Mouse (Mus musculus) central nervous system, embryonic 14 days (tissue): ENCODE data around the gene 4931414P19Rik. TPM values are rescaled to one million over a fixed set of nuclear protein-coding genes. Genes with fewer than 3 reads are reported as not detected.

Experiments used
- polyA plus RNA-seq: library from polyadenylated mRNA; depleted of rRNA; stranded (reverse); fragments of >200 nt; gene quantifications from 2 replicates; pipeline ENCODE4 v1.2.3, GENCODE M21; 2012; rRNA removed

The 4931414P19Rik gene
- 12.6 and 15.1 TPM in 2 replicates for polyA plus RNA-seq

GRCm38 (mm10) chr14:54605752-54606321, at the start of gene 4931414P19Rik:
TSS of gene 4931414P19Rik (minus strand) at chr14:54605993.

GRCm38 (mm10) chr14:54641305-54641969, 35.6 kb upstream of the 4931414P19Rik start, which contains the start of gene Cdh24:
TSS of gene Cdh24 (minus strand) at chr14:54641364.

GRCm38 (mm10) chr14:54640946-54641304, 35.1 kb upstream of the 4931414P19Rik start, which contains the start of gene Gm17606:
TSS of gene Gm17606 (plus strand) at chr14:54640952.

DNA sequence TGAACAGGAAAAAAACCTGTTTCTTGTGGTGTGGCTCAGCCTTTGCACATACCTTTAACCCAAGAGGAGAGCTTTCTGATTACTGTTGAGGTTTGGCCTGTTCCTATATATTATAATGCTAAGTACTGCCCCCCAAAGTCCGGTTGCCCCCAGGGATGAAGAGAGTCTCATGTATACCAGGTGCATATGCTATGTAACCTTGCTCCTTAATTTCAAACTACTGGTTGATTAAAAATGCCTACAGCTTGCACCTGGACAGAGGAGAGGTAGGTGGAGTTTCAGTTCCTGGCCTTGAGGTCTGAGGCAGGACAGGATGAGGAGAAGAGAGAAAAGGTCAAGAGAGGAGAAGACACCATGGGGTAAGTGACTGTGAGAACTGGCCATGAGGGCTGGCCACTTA, 15.3 kb upstream of the 4931414P19Rik start, which contains the start of gene Psmb11:
Gene Psmb11, plus strand, starts transcription at position 301 of the 400 bp plus-strand sequence.

GRCm38 (mm10) chr14:54617897-54618365, 12.1 kb upstream of the 4931414P19Rik start, which contains the start of gene Psmb5:
TSS of gene Psmb5 (minus strand) at chr14:54618022.

DNA sequence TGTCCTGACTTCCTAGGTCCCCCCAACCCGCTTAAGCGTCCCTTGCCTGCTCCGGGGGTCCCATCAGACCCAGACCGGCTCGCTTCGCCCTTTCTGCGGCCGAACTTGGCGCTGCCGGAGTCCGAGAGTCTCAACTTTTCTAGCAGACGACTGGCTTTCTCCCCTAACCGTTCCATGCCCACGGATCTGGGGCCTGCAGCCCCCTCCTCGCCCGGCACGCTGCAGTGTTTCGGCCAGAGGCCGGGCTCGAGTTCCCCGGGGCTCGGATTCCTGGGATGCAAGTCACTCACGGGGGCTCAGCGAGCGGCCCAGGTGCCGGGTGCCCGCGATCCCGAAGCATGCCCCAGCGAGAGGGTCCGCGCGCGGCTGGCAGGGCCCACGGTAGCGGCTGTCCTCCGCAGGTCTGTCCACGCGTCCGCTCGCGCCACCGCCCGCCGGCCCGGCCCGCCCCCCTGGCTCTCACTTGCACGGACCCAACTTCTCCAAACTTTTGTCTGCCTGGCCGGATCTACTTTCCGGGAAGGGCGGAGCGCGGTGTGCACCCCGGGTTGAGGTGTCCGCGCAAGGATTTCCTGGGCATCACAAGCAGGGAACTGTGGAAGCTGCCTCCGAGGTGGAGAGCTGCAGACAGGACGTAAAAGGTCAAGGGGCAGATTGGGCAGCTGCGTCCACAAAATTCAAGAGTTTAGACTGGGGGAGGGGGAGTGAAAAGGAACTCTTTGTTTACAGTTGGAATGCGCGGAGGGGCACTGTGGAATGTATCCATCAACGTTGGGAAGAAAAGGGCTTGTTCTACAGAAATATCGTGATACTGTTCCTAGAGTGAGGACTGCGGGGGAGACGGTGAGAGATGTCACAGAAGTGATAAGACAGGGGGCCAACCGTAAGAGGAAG, 28.5 kb downstream of the 4931414P19Rik start, which contains the start of gene Ajuba:
Gene Ajuba, minus strand, starts transcription at position 470 of the 894 bp plus-strand sequence.

DNA sequence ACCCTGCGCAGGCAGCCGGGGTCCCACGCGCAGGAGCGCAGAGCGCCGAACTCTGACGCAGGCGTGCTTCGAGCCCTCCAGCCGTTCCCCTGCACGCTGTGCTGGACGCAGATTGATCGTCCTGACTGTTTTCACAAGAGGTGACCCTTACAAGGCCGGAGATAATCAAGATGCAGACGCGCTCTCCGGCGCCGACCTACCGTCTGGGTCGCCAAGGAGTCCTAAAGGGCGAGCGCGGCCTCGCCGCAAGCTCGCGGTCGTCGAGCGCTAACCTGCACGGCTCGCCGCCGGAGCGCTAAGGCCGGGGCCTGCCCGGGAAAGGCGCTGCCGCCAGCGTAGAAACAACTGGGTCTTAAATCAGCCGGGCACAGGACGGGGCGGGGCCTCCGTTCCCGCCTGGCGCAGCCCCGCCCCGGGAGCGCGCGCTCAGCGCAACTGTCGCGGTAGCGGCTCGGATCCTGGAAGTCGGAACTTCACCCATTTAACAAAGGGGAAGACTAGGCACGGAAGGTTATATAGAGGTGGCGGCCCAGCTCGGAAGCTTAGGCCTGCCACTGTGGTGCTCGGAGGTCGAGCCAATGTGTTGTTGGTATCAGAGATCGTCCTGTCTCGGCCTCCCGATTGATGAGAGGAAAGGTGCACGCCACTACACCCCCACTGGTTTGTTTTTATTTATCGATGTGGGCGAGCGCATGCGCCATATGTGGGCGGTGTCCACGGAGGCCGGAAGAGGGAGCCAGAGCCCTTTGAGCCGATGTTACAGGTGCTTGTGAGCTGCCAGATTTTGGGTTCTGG, 51.6 kb downstream of the 4931414P19Rik start, which contains the start of gene Haus4:
Gene Haus4, minus strand, starts transcription at position 642 of the 795 bp plus-strand sequence.

Other genes starting within 250 kb of the 4931414P19Rik start
- 81.8 and 85.0 TPM in 2 replicates for gene Oxa1l, start 245.2 kb downstream of the 4931414P19Rik start, polyA plus RNA-seq
- 5.7 and 7.1 TPM in 2 replicates for gene Slc7a7, start 188.2 kb downstream of the 4931414P19Rik start, polyA plus RNA-seq
- gene Mrpl52, start 179.1 kb downstream of the 4931414P19Rik start, polyA plus RNA-seq, result 255 and 291 TPM in 2 replicates
- gene Mmp14, start 174.4 kb downstream of the 4931414P19Rik start, polyA plus RNA-seq, result 90.9 and 146 TPM in 2 replicates
- 31.8 and 38.1 TPM in 2 replicates for gene Lrp10, start 141.9 kb downstream of the 4931414P19Rik start, polyA plus RNA-seq
- gene Rem2, start 129.9 kb downstream of the 4931414P19Rik start, polyA plus RNA-seq, result 20.9 and 22.1 TPM in 2 replicates
- gene Prmt5, start 88.5 kb downstream of the 4931414P19Rik start, polyA plus RNA-seq, result 86.0 and 93.6 TPM in 2 replicates
- gene Haus4, start 51.4 kb downstream of the 4931414P19Rik start, polyA plus RNA-seq, result 19.3 and 21.2 TPM in 2 replicates
- 18.8 and 22.4 TPM in 2 replicates for gene Ajuba, start 28.4 kb downstream of the 4931414P19Rik start, polyA plus RNA-seq
- 256 and 274 TPM in 2 replicates for gene Psmb5, start 12.0 kb upstream of the 4931414P19Rik start, polyA plus RNA-seq
- 0.06 and 0.39 TPM in 2 replicates for gene Psmb11, start 15.4 kb upstream of the 4931414P19Rik start, polyA plus RNA-seq
- gene Gm17606, start 35.0 kb upstream of the 4931414P19Rik start, polyA plus RNA-seq, result not detected in 2 replicates
- gene Cdh24, start 35.4 kb upstream of the 4931414P19Rik start, polyA plus RNA-seq, result 58.5 and 72.3 TPM in 2 replicates
- gene 1700123O20Rik, start 80.2 kb upstream of the 4931414P19Rik start, polyA plus RNA-seq, result 70.3 and 72.1 TPM in 2 replicates
- 356 and 358 TPM in 2 replicates for gene Acin1, start 80.9 kb upstream of the 4931414P19Rik start, polyA plus RNA-seq
- 0.09 and 0.20 TPM in 2 replicates for gene Gm29776, start 92.8 kb upstream of the 4931414P19Rik start, polyA plus RNA-seq
- 0.16 and 0.17 TPM in 2 replicates for gene Cebpe, start 106.2 kb upstream of the 4931414P19Rik start, polyA plus RNA-seq
- gene Slc7a8, start 176.0 kb upstream of the 4931414P19Rik start, polyA plus RNA-seq, result 9.6 and 9.9 TPM in 2 replicates
- not detected in 2 replicates for gene Rnf212b, start 208.1 kb upstream of the 4931414P19Rik start, polyA plus RNA-seq